Comparison of ENCODE assay signal across 10 mouse cellular contexts in the genomic region with DNA sequence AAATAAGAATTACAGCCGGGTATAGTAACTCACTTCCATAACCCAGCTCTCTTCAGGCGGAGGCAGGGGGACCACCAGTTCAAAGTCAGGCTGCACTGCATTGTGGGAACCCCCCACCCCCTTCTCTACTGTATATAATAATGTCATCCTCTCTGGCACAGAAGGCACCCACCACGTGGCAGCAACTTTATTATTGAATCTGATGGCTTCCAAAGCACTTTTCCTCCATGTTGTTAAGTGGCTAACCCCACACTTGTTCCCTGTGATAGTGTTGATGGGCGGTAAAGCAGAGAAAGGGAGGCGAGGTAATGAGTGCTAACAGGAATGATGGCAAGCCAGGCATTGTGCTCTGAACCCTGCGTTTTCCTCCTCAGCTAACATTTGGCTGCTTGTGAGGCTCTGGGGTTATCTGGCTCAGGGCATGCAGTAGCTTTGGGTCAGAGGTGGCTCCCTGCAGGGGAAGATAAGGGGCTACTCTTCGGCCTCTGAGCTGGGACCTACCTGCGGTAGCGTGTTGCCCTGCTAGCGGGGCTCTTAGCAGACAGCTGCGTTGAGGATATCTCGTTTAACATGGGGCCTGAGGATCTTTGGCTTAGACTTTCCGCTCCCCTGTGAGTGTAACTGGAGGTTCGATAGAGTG. TPM values are rescaled to one million over a fixed set of nuclear protein-coding genes. Genes with fewer than 3 reads are reported as not detected.
DNase-seq lines count a peak whose midpoint lies in the region; ATAC-seq and TF ChIP-seq lines count a peak whose summit lies in the region.
"Had no signal": no experiment of that assay in that cellular context is flagged by ENCODE, and none has a peak within 500 bp of the region (broad histone marks: within the 10 kb centered on the region; RNA-seq: fewer than 3 reads in every experiment).

No protein-coding gene starts in this region.

- H3K9ac ChIP-seq in hindbrain, postnatal 0 days (replicated peaks; ENCODE audit: low read length), result peak overlapping the region; percentile 24; the same call in 1 of the 2 replicates
- H3K9ac ChIP-seq in midbrain, embryonic 14.5 days (replicated peaks; ENCODE audit: low read length), result peak overlapping the region; percentile 81

- peak overlapping the region; percentile 93 for H3K27ac ChIP-seq in heart, embryonic 10.5 days
- no peak overlapping the region for H3K27ac ChIP-seq in hindbrain, postnatal 0 days
- H3K27ac ChIP-seq in midbrain, embryonic 14.5 days (replicated peaks; ENCODE audit: low read depth, low read length), result no peak overlapping the region

- H3K4me1 ChIP-seq in heart, embryonic 10.5 days, result peaks cover 50% of the 10 kb centered on the region
- peaks cover 17% of the 10 kb centered on the region for H3K4me1 ChIP-seq in hindbrain, postnatal 0 days (ENCODE audit: insufficient read depth, low read length)
- H3K4me1 ChIP-seq in midbrain, embryonic 14.5 days (ENCODE audit: control insufficient read depth, insufficient read depth, low read length), result peaks cover 26% of the 10 kb centered on the region

- WGBS in heart, embryonic 10.5 days, result 23% methylated on average over 14 of the region's 14 CpGs
- WGBS in hindbrain, postnatal 0 days, result 77% methylated on average over 14 of the region's 14 CpGs
- 83% methylated on average over 14 of the region's 14 CpGs for WGBS in midbrain, embryonic 14.5 days

- H3K4me2 ChIP-seq in hindbrain, postnatal 0 days (ENCODE audit: low read depth, low read length), result peak overlapping the region; percentile 92
- peak overlapping the region; percentile 96 for H3K4me2 ChIP-seq in midbrain, embryonic 14.5 days (ENCODE audit: low read length)

- H3K4me3 ChIP-seq in heart, embryonic 10.5 days, result peak overlapping the region; percentile 88
- peak overlapping the region; percentile 67; the same call in 1 of the 2 replicates for H3K4me3 ChIP-seq in hindbrain, postnatal 0 days (ENCODE audit: low read length)
- H3K4me3 ChIP-seq in midbrain, embryonic 14.5 days (replicated peaks; ENCODE audit: low read depth, low read length), result peak overlapping the region; percentile 93; the same call in 1 of the 2 replicates

- no peak for TF ChIP-seq CTCF in hindbrain, postnatal 0 days (IDR thresholded peaks at IDR 0.05; ENCODE audit: low read depth)

- peak; percentile 94 for DNase-seq in heart, embryonic 10.5 days (ENCODE audit: low spot score)
- no peak for DNase-seq in heart, adult 18-20 months
- DNase-seq in c-Kit-positive CD71-positive TER-119-positive erythroid progenitor cells, embryonic 14.5 days (ENCODE audit: low spot score), result peak; percentile 83
- no peak for DNase-seq in hindbrain, postnatal 0 days (ENCODE audit: low spot score)
- DNase-seq in midbrain, embryonic 14.5 days, result no peak
- DNase-seq in frontal cortex, postnatal 10 days (ENCODE audit: low spot score in 2 of 2), result no peak
- no peak for DNase-seq in embryo, embryonic 10 days (ENCODE audit: low spot score)
- no peak for DNase-seq in thymus, postnatal 4 days
- DNase-seq: kidney, postnatal 14 days; thymus, postnatal 25 days had no signal

- no peaks in the 10 kb centered on the region for H3K27me3 ChIP-seq in heart, embryonic 10.5 days (ENCODE audit: insufficient read depth, poor library complexity, severe bottlenecking)
- no peaks in the 10 kb centered on the region for H3K27me3 ChIP-seq in hindbrain, postnatal 0 days (ENCODE audit: insufficient read depth, low read length)
- no peaks in the 10 kb centered on the region for H3K27me3 ChIP-seq in midbrain, embryonic 14.5 days (ENCODE audit: control insufficient read depth, insufficient read depth, low read length)

- no peak for ATAC-seq in hindbrain, postnatal 0 days
- ATAC-seq in midbrain, embryonic 14.5 days (ENCODE audit: low FRiP score, low TSS enrichment), result no peak

- peaks cover 19% of the 10 kb centered on the region for H3K36me3 ChIP-seq in heart, embryonic 10.5 days
- H3K36me3 ChIP-seq in hindbrain, postnatal 0 days (ENCODE audit: insufficient read depth, low read length), result peaks cover 15% of the 10 kb centered on the region
- H3K36me3 ChIP-seq in midbrain, embryonic 14.5 days (ENCODE audit: control insufficient read depth, insufficient read depth, low read length), result peaks cover 11% of the 10 kb centered on the region; the same call in 1 of the 2 replicates

- H3K9me3 ChIP-seq in heart, embryonic 10.5 days, result no peaks in the 10 kb centered on the region
- no peaks in the 10 kb centered on the region for H3K9me3 ChIP-seq in hindbrain, postnatal 0 days (ENCODE audit: low read length)
- H3K9me3 ChIP-seq in midbrain, embryonic 14.5 days (ENCODE audit: control insufficient read depth, low read length), result no peaks in the 10 kb centered on the region

RNA-seq across cellular contexts. Expression of gene Glrx5, which starts 1.8 kb away (rescaled TPM):
- 253 and 312 TPM in 2 replicates for polyA plus RNA-seq in heart, embryonic 10.5 days (2016; fragmentation: Nextera tagmentation; extraction: Ambion mirVana)
- 100 to 1,000 TPM in 1 of 2 experiments, 10 to 100 TPM in 1; 83.8 to 111 TPM for total RNA-seq in heart, adult 18-20 months (2021)
- total RNA-seq in hindbrain, postnatal 0 days (2014; rRNA removed), result 28.6 and 43.1 TPM in 2 replicates
- polyA plus RNA-seq in hindbrain, postnatal 0 days (2015; fragmentation: Nextera tagmentation; extraction: Ambion mirVana), result 195 and 199 TPM in 2 replicates
- polyA plus RNA-seq in midbrain, embryonic 14.5 days (2014; fragmentation: Nextera tagmentation; extraction: Ambion mirVana), result 171 and 175 TPM in 2 replicates

RNA-seq across cellular contexts. Expression of gene Syne3, which starts 24.6 kb away (rescaled TPM):
- 0.21 and 0.41 TPM in 2 replicates for polyA plus RNA-seq in heart, embryonic 10.5 days (2016; fragmentation: Nextera tagmentation; extraction: Ambion mirVana)
- 1 to 10 TPM; 7.9 to 8.3 TPM for total RNA-seq in heart, adult 18-20 months (2021)
- 1.4 TPM in 2 replicates for total RNA-seq in hindbrain, postnatal 0 days (2014; rRNA removed)
- 0.66 and 0.98 TPM in 2 replicates for polyA plus RNA-seq in hindbrain, postnatal 0 days (2015; fragmentation: Nextera tagmentation; extraction: Ambion mirVana)
- 0.04 TPM in 1 of 2 replicates, not detected in the other for polyA plus RNA-seq in midbrain, embryonic 14.5 days (2014; fragmentation: Nextera tagmentation; extraction: Ambion mirVana)

Comparison
In these comparisons a context has a peak if more than half of its experiments do, and no peak if none do; other contexts are left out.
1. DNase-seq: peak in heart, embryonic 10.5 days (single experiment) and c-Kit-positive CD71-positive TER-119-positive erythroid progenitor cells, embryonic 14.5 days (single experiment); none in heart, adult 18-20 months (0 of 2), hindbrain, postnatal 0 days (single experiment), midbrain, embryonic 14.5 days (single experiment), frontal cortex, postnatal 10 days (0 of 2), embryo, embryonic 10 days (single experiment) and thymus, postnatal 4 days (single experiment).
2. Peak in every context shown above with its lines, with median percentiles within 50 percentile points of each other: H3K4me3 ChIP-seq.